Comparison of ENCODE assay signal across 15 mouse cellular contexts in the genomic region with DNA sequence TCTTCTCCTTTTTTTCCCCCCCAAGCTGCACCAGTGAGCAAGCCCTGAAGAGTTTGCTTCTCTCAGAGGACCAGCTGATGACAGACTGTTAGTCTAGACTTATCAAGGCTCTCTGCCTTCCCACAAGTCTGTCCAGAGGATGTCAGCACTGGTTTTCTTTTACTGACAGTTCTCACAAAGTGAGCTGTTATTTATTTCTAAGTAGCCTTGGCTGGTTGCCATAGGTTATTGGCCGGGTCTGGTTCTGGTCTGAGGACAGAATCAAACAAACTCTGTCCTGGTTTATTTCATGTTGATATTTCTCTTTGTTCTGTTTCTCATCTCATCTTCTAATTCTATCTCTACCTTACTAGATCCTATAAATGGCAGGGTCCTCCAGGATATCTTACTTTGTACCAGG. TPM values are rescaled to one million over a fixed set of nuclear protein-coding genes. Genes with fewer than 3 reads are reported as not detected.
A peak's percentile ranks its signal among the peaks of the same experiment; 100 is the strongest.
DNase-seq lines count a peak whose midpoint lies in the region; ATAC-seq and TF ChIP-seq lines count a peak whose summit lies in the region.
"Had no signal": no experiment of that assay in that cellular context is flagged by ENCODE, and none has a peak within 500 bp of the region (broad histone marks: within the 10 kb centered on the region; RNA-seq: fewer than 3 reads in every experiment).

No protein-coding gene starts in this region.

- ATAC-seq in intestine, embryonic 14.5 days (replicated peaks; ENCODE audit: low FRiP score, low TSS enrichment, low read depth) = no peak
- ATAC-seq in intestine, postnatal 0 days = no peak
- 0 out of 2 replicates have a peak, but pooled peaks have one; percentile 36 for ATAC-seq in lung, embryonic 16.5 days (ENCODE audit: low read depth)
- ATAC-seq: forebrain, postnatal 0 days; midbrain, embryonic 16.5 days had no signal

- no peak for TF ChIP-seq POLR2A in thymus, adult 2 months (IDR thresholded peaks at IDR 0.05; ENCODE audit: control insufficient read depth, extremely low read depth, insufficient read depth, low read length, poor library complexity)

- 17% methylated on average over 1 of the region's 1 CpGs for WGBS in intestine, embryonic 14.5 days
- 30% methylated on average over 1 of the region's 1 CpGs for WGBS in intestine, postnatal 0 days
- WGBS in lung, embryonic 16.5 days = 13% methylated on average over 1 of the region's 1 CpGs
- WGBS in thymus, adult 2 months = 85% methylated on average over 1 of the region's 1 CpGs

- peaks cover 8% of the 10 kb centered on the region; the same call in 1 of the 2 replicates for H3K4me1 ChIP-seq in intestine, embryonic 14.5 days (replicated peaks; ENCODE audit: control insufficient read depth, insufficient read depth, low read length)
- no peaks in the 10 kb centered on the region for H3K4me1 ChIP-seq in intestine, postnatal 0 days (replicated peaks; ENCODE audit: control insufficient read depth, insufficient read depth, low read length)
- H3K4me1 ChIP-seq in lung, embryonic 16.5 days (replicated peaks; ENCODE audit: control insufficient read depth, insufficient read depth, low read length) = peaks cover 6% of the 10 kb centered on the region; the same call in 1 of the 2 replicates
- H3K4me1 ChIP-seq in thymus, adult 2 months (replicated peaks; ENCODE audit: control insufficient read depth, insufficient read depth, low read length) = no peaks in the 10 kb centered on the region
- H3K4me1 ChIP-seq: stomach, embryonic 15.5 days had no signal

- intact Hi-C loops in left cerebral cortex, postnatal 36 days (cut with DNase I) = no loop called here

- no peak overlapping the region for H3K9ac ChIP-seq in intestine, embryonic 14.5 days (ENCODE audit: low read length)
- no peak overlapping the region for H3K9ac ChIP-seq in intestine, postnatal 0 days (ENCODE audit: low read depth, low read length)
- no peak overlapping the region for H3K9ac ChIP-seq in lung, embryonic 16.5 days (ENCODE audit: low read length)
- H3K9ac ChIP-seq: forebrain, postnatal 0 days; hindbrain, embryonic 12.5 days; stomach, embryonic 15.5 days had no signal

- H3K9me3 ChIP-seq in intestine, embryonic 14.5 days (ENCODE audit: control insufficient read depth, low read length) = no peaks in the 10 kb centered on the region
- H3K9me3 ChIP-seq in intestine, postnatal 0 days (ENCODE audit: control insufficient read depth) = no peaks in the 10 kb centered on the region
- H3K9me3 ChIP-seq in lung, embryonic 16.5 days (ENCODE audit: control insufficient read depth, low read length) = no peaks in the 10 kb centered on the region
- H3K9me3 ChIP-seq: hindbrain, embryonic 12.5 days; stomach, embryonic 15.5 days had no signal

- H3K27ac ChIP-seq in intestine, embryonic 14.5 days (ENCODE audit: low read depth) = no peak overlapping the region
- no peak overlapping the region for H3K27ac ChIP-seq in intestine, postnatal 0 days (ENCODE audit: low read depth, low read length)
- no peak overlapping the region for H3K27ac ChIP-seq in lung, embryonic 16.5 days (ENCODE audit: low read length)
- H3K27ac ChIP-seq in thymus, adult 2 months (ENCODE audit: control insufficient read depth, insufficient read depth, low read length) = no peak overlapping the region
- H3K27ac ChIP-seq: hindbrain, embryonic 12.5 days; left cerebral cortex, adult 2 months; macrophage; stomach, embryonic 15.5 days had no signal

- peak; percentile 1 to 8 for DNase-seq in adrenal gland, postnatal 36 days
- DNase-seq in adrenal gland, postnatal 4 days (ENCODE audit: low spot score in 2 of 2) = no peak
- no peak for DNase-seq in intestine, embryonic 14.5 days (ENCODE audit: low spot score)
- peak; percentile 24 for DNase-seq in adipocyte (ENCODE audit: low spot score)
- no peak for DNase-seq in left cerebral cortex, postnatal 36 days (ENCODE audit: low spot score in 2 of 2)
- no peak for DNase-seq in thymus, adult 2 months
- DNase-seq: forebrain, postnatal 0 days; thymus, postnatal 36 days had no signal

- H3K27me3 ChIP-seq in intestine, embryonic 14.5 days (replicated peaks; ENCODE audit: control insufficient read depth, insufficient read depth, low read length) = no peaks in the 10 kb centered on the region
- no peaks in the 10 kb centered on the region for H3K27me3 ChIP-seq in intestine, postnatal 0 days (replicated peaks; ENCODE audit: control insufficient read depth, insufficient read depth, low read length)
- H3K27me3 ChIP-seq in lung, embryonic 16.5 days (ENCODE audit: control insufficient read depth, insufficient read depth, low read depth, low read length) = no peaks in the 10 kb centered on the region
- no peaks in the 10 kb centered on the region for H3K27me3 ChIP-seq in thymus, adult 2 months (ENCODE audit: control insufficient read depth, insufficient read depth, low read length)
- H3K27me3 ChIP-seq: hindbrain, embryonic 12.5 days; stomach, embryonic 15.5 days had no signal

- no peak overlapping the region for H3K4me3 ChIP-seq in intestine, embryonic 14.5 days (ENCODE audit: low read depth, low read length)
- H3K4me3 ChIP-seq in intestine, postnatal 0 days (ENCODE audit: low read depth, low read length) = no peak overlapping the region
- peak overlapping the region; percentile 21; the same call in 1 of the 2 replicates for H3K4me3 ChIP-seq in lung, embryonic 16.5 days (ENCODE audit: low read length)
- no peak overlapping the region for H3K4me3 ChIP-seq in thymus, adult 2 months (ENCODE audit: control insufficient read depth, insufficient read depth, low read length)
- H3K4me3 ChIP-seq: hindbrain, embryonic 12.5 days; left cerebral cortex, adult 2 months had no signal

- peak overlapping the region; percentile 51; the same call in 1 of the 2 replicates for H3K4me2 ChIP-seq in intestine, embryonic 14.5 days (ENCODE audit: low read length)
- no peak overlapping the region for H3K4me2 ChIP-seq in intestine, postnatal 0 days (replicated peaks; ENCODE audit: low read depth)
- H3K4me2 ChIP-seq in lung, embryonic 16.5 days (ENCODE audit: low read depth, low read length) = peak overlapping the region; percentile 66; the same call in 1 of the 2 replicates

- no peaks in the 10 kb centered on the region; the same call in 1 of the 2 replicates for H3K36me3 ChIP-seq in intestine, embryonic 14.5 days (ENCODE audit: control insufficient read depth, insufficient read depth, low read length)
- no peaks in the 10 kb centered on the region for H3K36me3 ChIP-seq in intestine, postnatal 0 days (ENCODE audit: control insufficient read depth, insufficient read depth)
- no peaks in the 10 kb centered on the region for H3K36me3 ChIP-seq in lung, embryonic 16.5 days (ENCODE audit: control insufficient read depth, insufficient read depth, low read length)
- no peaks in the 10 kb centered on the region for H3K36me3 ChIP-seq in thymus, adult 2 months (ENCODE audit: control insufficient read depth, insufficient read depth, low read length)
- H3K36me3 ChIP-seq: hindbrain, embryonic 12.5 days had no signal

- TF ChIP-seq CTCF in intestine, postnatal 0 days (IDR thresholded peaks at IDR 0.05; ENCODE audit: low read depth) = no peak
- no peak for TF ChIP-seq CTCF in thymus, adult 2 months (IDR thresholded peaks at IDR 0.05; ENCODE audit: borderline replicate concordance, control insufficient read depth, extremely low read depth, insufficient read depth, low read length, poor library complexity)

RNA-seq across cellular contexts. Expression of a gene that starts 2.0 kb away (rescaled TPM):
- total RNA-seq in adrenal gland, postnatal 36 days (2021) = 1 to 10 TPM; 1.7 to 2.7 TPM
- total RNA-seq in adrenal gland, postnatal 4 days (2021) = 1 to 10 TPM; 2.4 to 9.3 TPM
- polyA plus RNA-seq in intestine, embryonic 14.5 days (2014; fragmentation: Nextera tagmentation; extraction: Ambion mirVana) = 4.8 and 5.9 TPM in 2 replicates
- 27.7 and 28.3 TPM in 2 replicates for polyA plus RNA-seq in intestine, postnatal 0 days (2015; fragmentation: Nextera tagmentation; extraction: Ambion mirVana)
- 9.5 and 10.4 TPM in 2 replicates for polyA plus RNA-seq in lung, embryonic 16.5 days (2015; fragmentation: Nextera tagmentation; extraction: Ambion mirVana)
- under 1 TPM; 0.11 to 0.12 TPM for total RNA-seq in left cerebral cortex, postnatal 36 days (2021)
- polyA plus RNA-seq in thymus, adult 2 months (2012; rRNA removed) = 0.32 and 0.36 TPM in 2 replicates
- polyA plus RNA-seq: macrophage had no signal

Comparison
In these comparisons a context has a peak if more than half of its experiments do, and no peak if none do; other contexts are left out.
1. DNase-seq: peak in adrenal gland, postnatal 36 days (2 of 2) and adipocyte (single experiment); none in adrenal gland, postnatal 4 days (0 of 2), intestine, embryonic 14.5 days (single experiment), left cerebral cortex, postnatal 36 days (0 of 2) and thymus, adult 2 months (single experiment).